Mouse (Mus musculus) urinary bladder, postnatal 10 days (tissue): ENCODE data around the gene Akap8.

Experiments
- DNase-seq: peaks from one replicate; pipeline ENCODE4 v3.0.0; 2022; ENCODE audit warnings: low spot score

Gene Akap8

GRCm38 (mm10) chr17:32349037-32349732, 28.1 kb upstream of the Akap8 start:
- DNase-seq, result no peak

GRCm38 (mm10) chr17:32348406-32348805, 27.4 kb upstream of the Akap8 start:
- no peak for DNase-seq

- DNase-seq, result no peak
These were observed 20.1 kb upstream of the Akap8 start for GRCm38 (mm10) chr17:32341102-32341501.

- no peak for DNase-seq
These were observed 19.1 kb upstream of the Akap8 start for GRCm38 (mm10) chr17:32340110-32340509.

- DNase-seq, result no peak
These were observed 14.8 kb upstream of the Akap8 start for GRCm38 (mm10) chr17:32335869-32336268.

- DNase-seq, result no peak
These were observed 13.9 kb upstream of the Akap8 start for GRCm38 (mm10) chr17:32334921-32335320.

GRCm38 (mm10) chr17:32333675-32334303, 12.8 kb upstream of the Akap8 start:
- no peak for DNase-seq

GRCm38 (mm10) chr17:32327501-32327900, 6.5 kb upstream of the Akap8 start:
- DNase-seq, result no peak

GRCm38 (mm10) chr17:32322809-32323208, 1.8 kb upstream of the Akap8 start:
- DNase-seq, result no peak

GRCm38 (mm10) chr17:32321836-32322235, 798 bp upstream of the Akap8 start:
- no peak for DNase-seq

GRCm38 (mm10) chr17:32321390-32321734, 324 bp upstream of the Akap8 start:
- DNase-seq, result no peak

- DNase-seq, result no peak
These were observed 1.1 kb downstream of the Akap8 start for GRCm38 (mm10) chr17:32319950-32320349.

GRCm38 (mm10) chr17:32317708-32318107, 3.3 kb downstream of the Akap8 start:
- no peak for DNase-seq

GRCm38 (mm10) chr17:32317032-32317431, 4.0 kb downstream of the Akap8 start:
- no peak for DNase-seq

GRCm38 (mm10) chr17:32315560-32315959, 5.5 kb downstream of the Akap8 start:
- DNase-seq, result no peak

GRCm38 (mm10) chr17:32313892-32314291, 7.1 kb downstream of the Akap8 start:
- no peak for DNase-seq

- DNase-seq, result no peak
These were observed 8.2 kb downstream of the Akap8 start for GRCm38 (mm10) chr17:32312801-32313200.

- no peak for DNase-seq
These were observed 13.1 kb downstream of the Akap8 start for GRCm38 (mm10) chr17:32307963-32308362.

GRCm38 (mm10) chr17:32298125-32298524, 22.9 kb downstream of the Akap8 start:
- no peak for DNase-seq

GRCm38 (mm10) chr17:32295901-32296300, 25.1 kb downstream of the Akap8 start:
- no peak for DNase-seq

- no peak for DNase-seq
These were observed 25.9 kb downstream of the Akap8 start for GRCm38 (mm10) chr17:32295160-32295559.

- no peak for DNase-seq
These were observed 35.8 kb downstream of the Akap8 start for GRCm38 (mm10) chr17:32285138-32285670.

- peak; percentile 61 for DNase-seq
These were observed 36.5 kb downstream of the Akap8 start, which contains the start of gene Brd4 for GRCm38 (mm10) chr17:32284262-32285137. Gene Brd4 (minus strand): TSS chr17:32284722.
